Mouse (Mus musculus) kidney, adult 18-20 months (tissue): Measurements from ENCODE around the gene Frmd8.

Experiments
- DNase-seq: peaks from one replicate; pipeline ENCODE4 v3.0.0; 2021

Frmd8 gene

GRCm38 (mm10) chr19:5837606-5838005 is 37.5 kb downstream of the Frmd8 start:
- DNase-seq, result no peak

DNA sequence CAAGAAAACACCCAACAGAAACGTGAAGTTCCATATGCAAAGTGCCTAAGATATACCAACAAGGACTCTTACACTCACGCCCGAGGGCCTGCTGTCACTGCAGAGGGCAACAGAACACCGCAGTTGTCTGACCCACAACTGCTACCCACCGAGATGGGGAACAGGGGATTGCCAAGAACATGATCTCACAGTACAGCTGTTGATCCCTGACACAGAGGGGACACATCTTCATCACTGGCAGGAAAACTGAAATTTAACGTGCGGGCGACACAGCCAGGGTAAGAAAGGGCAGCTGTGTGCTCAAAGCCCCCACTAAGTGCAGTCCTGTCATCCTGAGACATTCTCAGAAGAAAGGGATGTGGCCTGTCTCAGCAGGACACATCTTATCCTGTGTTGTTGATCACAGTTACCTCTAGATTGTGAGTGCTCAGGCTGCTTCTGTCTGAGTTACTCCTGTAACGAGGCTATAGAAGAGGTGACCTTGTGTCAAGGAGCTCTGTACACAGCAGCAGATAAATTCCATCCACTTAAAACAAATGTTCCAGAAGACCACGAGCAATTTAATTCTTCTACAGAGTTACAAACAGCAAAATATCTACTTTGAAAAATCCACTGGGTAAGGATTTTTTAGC is 38.0 kb downstream of the Frmd8 start:
- peak; percentile 53 for DNase-seq

DNA sequence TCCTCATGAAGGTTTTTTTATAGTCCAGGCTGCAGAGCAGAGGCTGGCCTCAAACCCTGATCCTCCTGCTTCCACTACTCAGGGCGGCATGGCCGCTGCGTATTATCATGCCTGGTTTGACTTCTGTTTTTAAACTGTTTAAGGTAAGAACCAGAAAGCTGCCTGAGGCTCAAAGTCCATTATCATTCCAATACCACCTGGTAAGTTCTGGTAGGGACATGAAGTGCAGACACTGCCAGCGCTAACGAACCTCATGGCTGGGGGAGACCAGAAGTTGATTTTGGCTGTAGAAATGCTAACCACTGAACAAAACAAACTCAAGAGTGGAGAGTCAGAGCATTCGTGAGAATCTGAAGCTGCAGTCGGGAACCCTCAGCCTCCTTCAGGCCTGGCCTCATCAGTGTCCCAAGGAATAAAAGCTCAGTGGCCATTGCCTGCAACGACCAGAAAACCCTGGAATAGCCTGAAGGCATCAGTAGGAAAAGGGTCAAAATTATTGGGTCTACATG is 39.1 kb downstream of the Frmd8 start:
- DNase-seq, result no peak

GRCm38 (mm10) chr19:5835054-5835921 is 39.8 kb downstream of the Frmd8 start:
- DNase-seq, result peak; percentile 64

GRCm38 (mm10) chr19:5834260-5834925 is 40.7 kb downstream of the Frmd8 start:
- peak; percentile 61 for DNase-seq

- DNase-seq, result peak; percentile 41
Measured at GRCm38 (mm10) chr19:5833287-5834100, 41.6 kb downstream of the Frmd8 start.

GRCm38 (mm10) chr19:5832326-5832725 is 42.7 kb downstream of the Frmd8 start:
- peak; percentile 42 for DNase-seq

DNA sequence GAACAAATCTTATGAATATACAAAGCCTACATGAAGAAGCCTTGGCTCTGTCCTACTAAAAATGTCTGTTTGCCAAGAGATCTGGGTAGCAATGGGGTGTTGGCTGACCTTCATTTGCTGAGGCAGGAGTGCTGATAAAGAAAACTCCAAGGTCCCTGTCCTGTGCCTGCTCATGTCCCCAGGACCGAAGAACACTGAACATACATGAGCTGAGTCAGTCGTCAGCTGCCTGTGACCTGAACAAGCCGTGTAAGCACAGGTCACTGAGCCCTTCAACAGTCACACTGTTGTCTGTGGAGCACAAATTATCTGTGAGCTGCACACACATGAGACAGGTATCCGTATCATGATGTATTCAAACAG is 43.1 kb downstream of the Frmd8 start:
- no peak for DNase-seq

DNA sequence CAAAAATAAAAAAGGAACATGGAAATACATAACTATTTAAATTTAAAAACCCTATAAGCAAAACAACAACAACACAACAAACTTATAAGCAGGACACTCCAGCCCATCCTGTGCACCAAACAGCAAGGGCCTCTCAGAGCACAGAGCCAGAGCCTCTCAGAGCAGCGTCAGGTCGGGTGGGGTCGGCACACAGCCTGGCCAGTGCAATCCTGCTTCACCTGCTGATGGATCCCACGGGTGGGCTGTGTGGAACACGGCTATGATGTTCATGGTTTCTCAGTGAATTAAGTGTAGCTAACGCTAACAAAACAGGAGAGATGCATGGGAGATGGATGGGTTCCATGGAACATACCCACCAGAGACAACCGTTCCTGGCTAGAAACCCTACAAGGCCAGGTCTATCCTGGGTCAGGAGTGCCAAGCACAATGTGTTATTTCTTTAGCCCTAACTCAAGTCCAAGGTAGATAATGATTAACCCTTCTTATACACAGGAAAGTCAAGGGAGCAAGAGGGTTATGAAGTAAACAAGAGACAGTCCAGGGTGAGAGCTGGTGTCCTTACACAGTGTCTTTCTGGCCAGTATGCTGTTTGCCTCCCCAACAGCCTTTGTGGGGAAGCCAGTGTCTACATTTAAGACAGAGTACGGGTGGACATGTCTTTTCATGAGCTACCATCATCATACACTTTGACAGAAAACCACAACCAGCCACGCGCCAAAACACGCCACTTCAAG is 43.7 kb downstream of the Frmd8 start:
- peak; percentile 61 for DNase-seq

- peak; percentile 36 for DNase-seq
Measured at GRCm38 (mm10) chr19:5830776-5831175, 44.3 kb downstream of the Frmd8 start.

GRCm38 (mm10) chr19:5829958-5830615 is 45.0 kb downstream of the Frmd8 start:
- DNase-seq, result peak; percentile 44

- DNase-seq, result no peak
Measured at GRCm38 (mm10) chr19:5828905-5829304, 46.2 kb downstream of the Frmd8 start.

GRCm38 (mm10) chr19:5828155-5828554 is 46.9 kb downstream of the Frmd8 start:
- DNase-seq, result peak; percentile 34

DNA sequence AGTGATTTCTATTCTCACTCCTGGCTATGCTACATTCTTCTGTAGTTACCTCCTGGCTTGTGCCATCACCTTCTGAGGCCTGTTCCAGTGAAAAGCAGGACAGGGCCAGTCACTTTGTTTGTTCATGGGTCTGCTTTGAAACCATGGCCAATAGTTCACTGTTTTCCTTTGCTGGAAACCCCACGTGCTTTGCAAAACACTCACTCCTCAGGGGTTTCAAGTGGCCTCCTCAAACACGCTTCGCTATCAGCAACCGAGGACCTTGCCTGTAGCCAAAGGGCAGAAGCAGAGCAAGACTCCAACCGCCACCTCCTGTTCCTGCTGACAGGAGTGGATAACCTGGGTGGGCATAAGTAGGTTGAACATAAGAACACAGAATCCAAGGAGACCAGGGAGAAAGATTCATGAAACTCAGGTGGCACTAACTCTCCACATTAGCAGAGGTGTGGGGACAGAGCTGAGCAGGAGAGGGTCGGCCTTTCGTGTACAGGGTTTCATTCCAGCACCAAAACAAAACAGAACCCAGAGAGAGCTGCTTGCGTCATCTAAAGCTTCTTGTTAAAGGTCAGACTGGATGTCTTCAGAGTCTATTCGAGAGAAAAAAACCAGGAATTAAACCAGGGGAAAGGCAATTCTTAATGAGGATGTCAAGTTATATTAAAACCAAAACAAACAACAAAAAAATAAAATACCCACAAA is 47.5 kb downstream of the Frmd8 start:
- DNase-seq, result peak; percentile 49

- DNase-seq, result no peak
Measured at GRCm38 (mm10) chr19:5827044-5827443, 48.0 kb downstream of the Frmd8 start.

- DNase-seq, result no peak
Measured at GRCm38 (mm10) chr19:5826731-5827002, 48.4 kb downstream of the Frmd8 start.

DNA sequence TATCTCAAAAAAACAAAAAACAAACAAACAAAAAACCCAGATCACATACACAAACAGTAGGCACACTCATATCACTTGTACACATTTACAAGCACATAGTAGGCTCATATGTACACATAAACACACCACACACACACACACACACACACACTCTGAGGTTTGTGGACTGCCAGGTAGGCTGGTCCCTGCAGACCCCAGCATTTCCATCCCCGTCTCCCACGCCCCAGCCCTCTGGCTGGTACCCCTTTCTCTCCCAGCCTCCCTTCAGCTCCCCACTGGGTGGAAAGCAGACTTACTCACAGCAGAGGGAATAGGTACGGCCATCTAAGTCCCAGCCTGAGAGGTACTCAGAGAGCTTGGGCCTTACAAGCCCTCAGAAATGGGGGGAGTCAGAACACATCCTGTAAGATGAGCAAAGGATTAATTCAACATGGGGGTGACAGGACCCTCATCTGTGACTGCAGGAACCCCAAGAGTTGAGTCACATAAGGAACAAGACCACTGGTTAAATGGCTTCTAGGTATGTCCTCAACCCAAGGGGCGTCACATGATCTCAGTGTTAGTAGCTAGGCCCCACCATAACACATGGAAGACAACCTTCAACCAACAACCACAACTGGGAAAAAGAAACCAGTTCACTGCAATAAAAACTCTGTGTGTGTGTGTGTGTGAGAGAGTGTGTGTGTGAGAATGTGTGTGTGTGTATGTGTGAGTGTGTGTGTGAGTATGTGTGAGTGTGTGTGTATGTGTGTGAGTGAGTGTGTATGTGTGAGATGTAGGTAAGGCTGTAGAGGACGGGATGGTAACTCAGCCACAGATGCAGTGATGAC is 49.0 kb downstream of the Frmd8 start:
- no peak for DNase-seq

DNA sequence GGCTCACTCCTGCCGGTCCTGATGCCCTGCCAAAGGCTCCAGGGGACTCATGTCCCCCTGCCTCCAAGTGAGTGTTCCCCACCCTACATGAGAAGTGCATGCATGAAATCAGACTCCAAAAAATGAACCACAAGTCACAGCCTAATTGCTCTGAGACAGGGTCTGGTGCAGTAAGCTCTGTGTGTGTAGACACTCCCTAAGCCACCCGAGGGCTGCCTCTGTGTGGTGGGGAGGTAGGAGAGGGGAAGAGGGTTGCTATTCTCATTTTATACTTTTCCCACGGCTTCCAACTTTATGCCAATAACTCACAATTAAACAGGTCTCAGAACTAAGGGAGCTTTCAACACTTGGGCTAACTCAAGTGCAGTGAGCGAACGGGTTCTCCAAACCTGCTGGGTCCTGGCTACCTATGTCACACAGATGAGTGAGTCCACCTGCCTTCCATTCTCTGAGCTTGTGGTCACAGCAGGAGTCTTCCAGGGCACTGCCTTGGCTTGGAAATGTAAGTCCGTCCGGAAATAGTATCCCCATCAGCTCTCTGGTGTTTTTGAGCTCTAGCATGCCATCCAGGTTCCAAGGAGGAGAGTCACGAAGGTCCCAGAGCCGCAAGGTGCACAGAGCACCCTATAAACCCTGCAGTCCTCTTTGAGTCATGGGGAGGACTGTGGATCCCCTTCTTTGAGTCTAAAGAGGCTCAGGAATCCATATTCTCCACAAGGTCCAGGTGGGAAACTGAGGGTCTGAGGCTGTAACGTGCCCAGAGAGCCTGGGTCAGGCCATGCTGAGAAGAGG is 50.1 kb downstream of the Frmd8 start:
- DNase-seq, result no peak
